Mouse (Mus musculus) cerebellum, adult 8-10 months (tissue): ENCODE measurements around the gene Sfmbt1.
"Not testable (repeated sequence)": the region's sequence is repeated elsewhere in the genome, so short reads cannot be mapped to it uniquely, and the experiment has no call there.

Experiments used
- DNase-seq: peaks from one replicate; pipeline ENCODE4 v3.0.0; 2022

Sfmbt1 gene

GRCm38 (mm10) chr14:30718696-30719095 is 4.0 kb downstream of the Sfmbt1 start:
- not testable (repeated sequence) for DNase-seq

- DNase-seq = no peak
These were observed 4.9 kb downstream of the Sfmbt1 start for GRCm38 (mm10) chr14:30719514-30719913.

- no peak for DNase-seq
These were observed 7.2 kb downstream of the Sfmbt1 start for GRCm38 (mm10) chr14:30721850-30722249.

GRCm38 (mm10) chr14:30722406-30722805 is 7.8 kb downstream of the Sfmbt1 start:
- DNase-seq = no peak

- no peak for DNase-seq
These were observed 17.2 kb downstream of the Sfmbt1 start for GRCm38 (mm10) chr14:30731896-30732295.

GRCm38 (mm10) chr14:30734665-30735064 is 20.0 kb downstream of the Sfmbt1 start:
- DNase-seq = no peak

- DNase-seq = no peak
These were observed 21.2 kb downstream of the Sfmbt1 start for GRCm38 (mm10) chr14:30735810-30736209.

GRCm38 (mm10) chr14:30736413-30736812 is 21.8 kb downstream of the Sfmbt1 start:
- DNase-seq = no peak

- DNase-seq = no peak
These were observed 29.2 kb downstream of the Sfmbt1 start for GRCm38 (mm10) chr14:30743891-30744290.

- no peak for DNase-seq
These were observed 31.5 kb downstream of the Sfmbt1 start for GRCm38 (mm10) chr14:30746160-30746559.

- no peak for DNase-seq
These were observed 42.6 kb downstream of the Sfmbt1 start for GRCm38 (mm10) chr14:30757239-30757638.

- no peak for DNase-seq
These were observed 46.6 kb downstream of the Sfmbt1 start for GRCm38 (mm10) chr14:30761211-30761610.

GRCm38 (mm10) chr14:30762131-30762903 is 47.7 kb downstream of the Sfmbt1 start:
- no peak for DNase-seq

- DNase-seq = no peak
These were observed 48.4 kb downstream of the Sfmbt1 start for GRCm38 (mm10) chr14:30762904-30763568.

- no peak for DNase-seq
These were observed 70.0 kb downstream of the Sfmbt1 start for GRCm38 (mm10) chr14:30784614-30785013.

- DNase-seq = no peak
These were observed 74.8 kb downstream of the Sfmbt1 start for GRCm38 (mm10) chr14:30789471-30789870.

- no peak for DNase-seq
These were observed 78.2 kb downstream of the Sfmbt1 start for GRCm38 (mm10) chr14:30792871-30793270.

GRCm38 (mm10) chr14:30801756-30802155 is 87.1 kb downstream of the Sfmbt1 start:
- no peak for DNase-seq

GRCm38 (mm10) chr14:30821136-30821535 is 106.5 kb downstream of the Sfmbt1 start:
- DNase-seq = no peak

- no peak for DNase-seq
These were observed 109.9 kb downstream of the Sfmbt1 start for GRCm38 (mm10) chr14:30824456-30824995.

- DNase-seq = no peak
These were observed 110.4 kb downstream of the Sfmbt1 start for GRCm38 (mm10) chr14:30825021-30825475.

GRCm38 (mm10) chr14:30825476-30826131 is 111.0 kb downstream of the Sfmbt1 start, which contains the start of gene Tmem110:
Gene Tmem110, plus strand, starts transcription at chr14:30825590.
- peak; percentile 91 for DNase-seq
